Mouse (Mus musculus) embryonic facial prominence, embryonic 15.5 days (tissue): ENCODE results near the gene Tlcd2. TPM values are rescaled to one million over a fixed set of nuclear protein-coding genes. Genes with fewer than 3 reads are reported as not detected.
A peak's percentile ranks its signal among the peaks of the same experiment; 100 is the strongest.

Source experiments
- ATAC-seq: fragments of 200-750 bp; cut with Nextera tagmentation; 2 replicates; pipeline ENCODE4 v1.8.0; 2017; ENCODE audit warnings: low read depth, moderate TSS enrichment; ENCODE audit not compliant: insufficient number of reproducible peaks, low FRiP score, low TSS enrichment
- H3K27ac ChIP-seq: fragments of 300-500 bp; sonication (generic); replicated peaks from 2 replicates; pipeline ENCODE4 v1.5.1; 2015; ENCODE audit warnings: mild to moderate bottlenecking, inconsistent platforms
- H3K27me3 ChIP-seq: fragments of 300-500 bp; sonication (generic); 2 replicates; pipeline ENCODE4 v1.6.1; 2015; ENCODE audit warnings: inconsistent platforms
- H3K36me3 ChIP-seq: fragments of 300-500 bp; sonication (generic); 2 replicates; pipeline ENCODE4 v1.6.1; 2015; ENCODE audit warnings: mild to moderate bottlenecking, inconsistent platforms
- H3K4me1 ChIP-seq: fragments of 300-500 bp; sonication (generic); 2 replicates; pipeline ENCODE4 v1.6.1; 2015; ENCODE audit warnings: inconsistent platforms
- H3K4me2 ChIP-seq: fragments of 300-500 bp; sonication (generic); replicated peaks from 2 replicates; pipeline ENCODE4 v1.6.1; 2015; ENCODE audit warnings: mild to moderate bottlenecking, inconsistent platforms
- H3K4me3 ChIP-seq: fragments of 300-500 bp; sonication (generic); replicated peaks from 2 replicates; pipeline ENCODE4 v1.5.1; 2015; ENCODE audit warnings: mild to moderate bottlenecking, inconsistent platforms
- H3K9ac ChIP-seq: fragments of 300-500 bp; sonication (generic); 2 replicates; pipeline ENCODE4 v1.6.1; 2015; ENCODE audit warnings: inconsistent platforms
- H3K9me3 ChIP-seq: fragments of 300-500 bp; sonication (generic); replicated peaks from 2 replicates; pipeline ENCODE4 v1.6.1; 2016; ENCODE audit warnings: inconsistent platforms
- WGBS: fragments of 180-500 bp; shearing (Covaris S2); methylation state at CpG from one replicate; pipeline ENCODE4 v1.1.7; 2015; 5-methylcytosine and 5-hydroxymethylcytosine counted together
- polyA plus RNA-seq: library from polyadenylated mRNA; unstranded; fragments of >200 nt; fragmentation: Nextera tagmentation; extraction: Ambion mirVana; gene quantifications from 2 replicates; pipeline ENCODE4 v1.2.1, GENCODE M21; 2015

The Tlcd2 gene
- 35.1 and 38.0 TPM in 2 replicates for polyA plus RNA-seq

GRCm38 (mm10) chr11:75460844-75461742, at the start of gene Tlcd2:
TSS of gene Tlcd2 (plus strand) at chr11:75461715.
- peak within 1 kb of the TSS; percentile 91 for H3K4me2 ChIP-seq
- WGBS = under 1% methylated on average over 46 of the region's 46 CpGs
- no peaks in the 10 kb centered on the region for H3K9me3 ChIP-seq
- H3K4me1 ChIP-seq = peaks cover 35% of the 10 kb centered on the region
- H3K27ac ChIP-seq = peak within 1 kb of the TSS; percentile 97
- H3K27me3 ChIP-seq = no peaks in the 10 kb centered on the region
- peak within 1 kb of the TSS; percentile 58 for H3K9ac ChIP-seq
- peak; percentile 94 for ATAC-seq
- H3K36me3 ChIP-seq = peaks cover 17% of the 10 kb centered on the region
- H3K4me3 ChIP-seq = peak within 1 kb of the TSS; percentile 81

GRCm38 (mm10) chr11:75415096-75415495, 46.4 kb upstream of the Tlcd2 start:
- 39% methylated on average over 7 of the region's 7 CpGs for WGBS
- Histone ChIP-seq H3K27me3 (no peaks in the 10 kb centered on the region), H3K9me3 (no peaks in the 10 kb centered on the region), H3K36me3 (peaks cover 39% of the 10 kb centered on the region), H3K27ac (no peak overlapping the region), H3K4me2 (no peak overlapping the region), H3K4me1 (peaks cover 9% of the 10 kb centered on the region), H3K9ac (no peak overlapping the region), H3K4me3 (no peak overlapping the region)
- 0 out of 2 replicates have a peak, but pooled peaks have one; percentile 39 for ATAC-seq

- 83% methylated on average over 13 of the region's 13 CpGs for WGBS
- peaks cover 31% of the 10 kb centered on the region for H3K36me3 ChIP-seq
- ATAC-seq = no peak
Measured at GRCm38 (mm10) chr11:75415994-75416393, 45.5 kb upstream of the Tlcd2 start.

GRCm38 (mm10) chr11:75420037-75420436, 41.5 kb upstream of the Tlcd2 start:
- peak overlapping the region; percentile 58; the same call in 1 of the 2 replicates for H3K4me2 ChIP-seq
- WGBS = 76% methylated on average over 7 of the region's 7 CpGs
- no peaks in the 10 kb centered on the region for H3K27me3 ChIP-seq

More at GRCm38 (mm10) chr11:75415994-75416393, 45.5 kb upstream of the Tlcd2 start:
- H3K4me3 ChIP-seq = no peak overlapping the region
- H3K27me3 ChIP-seq = no peaks in the 10 kb centered on the region
- H3K9me3 ChIP-seq = no peaks in the 10 kb centered on the region
- H3K9ac ChIP-seq = no peak overlapping the region
- H3K4me2 ChIP-seq = no peak overlapping the region
- no peak overlapping the region for H3K27ac ChIP-seq
- peaks cover 18% of the 10 kb centered on the region for H3K4me1 ChIP-seq

GRCm38 (mm10) chr11:75420810-75421374, 40.6 kb upstream of the Tlcd2 start:
- Histone ChIP-seq H3K9me3 (no peaks in the 10 kb centered on the region), H3K4me2 (peak overlapping the region; percentile 58), H3K27me3 (no peaks in the 10 kb centered on the region), H3K36me3 (peaks cover 6% of the 10 kb centered on the region; the same call in 1 of the 2 replicates), H3K9ac (no peak overlapping the region), H3K4me1 (peaks cover 26% of the 10 kb centered on the region), H3K4me3 (peak overlapping the region; percentile 52), H3K27ac (peak overlapping the region; percentile 86)
- no peak for ATAC-seq
- WGBS = 26% methylated on average over 5 of the region's 5 CpGs

More at GRCm38 (mm10) chr11:75420037-75420436, 41.5 kb upstream of the Tlcd2 start:
- 0 out of 2 replicates have a peak overlapping the region, but pooled peaks have one; percentile 86 for H3K27ac ChIP-seq
- H3K4me1 ChIP-seq = peaks cover 31% of the 10 kb centered on the region
- ATAC-seq = no peak
- no peaks in the 10 kb centered on the region for H3K9me3 ChIP-seq
- H3K36me3 ChIP-seq = peaks cover 10% of the 10 kb centered on the region; the same call in 1 of the 2 replicates
- H3K4me3 ChIP-seq = no peak overlapping the region
- H3K9ac ChIP-seq = no peak overlapping the region

- WGBS = 21% methylated on average over 6 of the region's 6 CpGs
- H3K4me1 ChIP-seq = peaks cover 26% of the 10 kb centered on the region
- H3K27me3 ChIP-seq = no peaks in the 10 kb centered on the region
- peaks cover 6% of the 10 kb centered on the region; the same call in 1 of the 2 replicates for H3K36me3 ChIP-seq
- H3K4me3 ChIP-seq = peak overlapping the region; percentile 52
- H3K9ac ChIP-seq = peak overlapping the region; percentile 21
- peak overlapping the region; percentile 86 for H3K27ac ChIP-seq
- peak overlapping the region; percentile 58 for H3K4me2 ChIP-seq
- peak; percentile 85 for ATAC-seq
- H3K9me3 ChIP-seq = no peaks in the 10 kb centered on the region
Measured at GRCm38 (mm10) chr11:75421375-75422012, 40.0 kb upstream of the Tlcd2 start.

GRCm38 (mm10) chr11:75422013-75422792, 39.3 kb upstream of the Tlcd2 start, which contains the start of gene Serpinf1:
TSS of gene Serpinf1 (minus strand) at chr11:75422701.
- peak within 1 kb of the TSS; percentile 86 for H3K27ac ChIP-seq
- H3K4me1 ChIP-seq = peaks cover 26% of the 10 kb centered on the region
- H3K27me3 ChIP-seq = no peaks in the 10 kb centered on the region
- H3K9me3 ChIP-seq = no peaks in the 10 kb centered on the region
- ATAC-seq = 0 out of 2 replicates have a peak, but pooled peaks have one; percentile 9
- peak within 1 kb of the TSS; percentile 52 for H3K4me3 ChIP-seq
- H3K36me3 ChIP-seq = peaks cover 6% of the 10 kb centered on the region; the same call in 1 of the 2 replicates
- 26% methylated on average over 10 of the region's 10 CpGs for WGBS
- peak within 1 kb of the TSS; percentile 21 for H3K9ac ChIP-seq
- peak within 1 kb of the TSS; percentile 58 for H3K4me2 ChIP-seq

- H3K4me2 ChIP-seq = no peak overlapping the region
- no peaks in the 10 kb centered on the region for H3K27me3 ChIP-seq
- H3K9ac ChIP-seq = no peak overlapping the region
- peaks cover 26% of the 10 kb centered on the region for H3K4me1 ChIP-seq
- 84% methylated on average over 3 of the region's 3 CpGs for WGBS
- no peaks in the 10 kb centered on the region for H3K9me3 ChIP-seq
- ATAC-seq = no peak
- H3K27ac ChIP-seq = no peak overlapping the region
- H3K4me3 ChIP-seq = no peak overlapping the region
- H3K36me3 ChIP-seq = no peaks in the 10 kb centered on the region
Measured at GRCm38 (mm10) chr11:75423091-75423490, 38.4 kb upstream of the Tlcd2 start.

- Histone ChIP-seq H3K9ac (no peak overlapping the region), H3K4me1 (peaks cover 26% of the 10 kb centered on the region), H3K9me3 (no peaks in the 10 kb centered on the region), H3K36me3 (no peaks in the 10 kb centered on the region), H3K27me3 (no peaks in the 10 kb centered on the region), H3K27ac (no peak overlapping the region), H3K4me2 (no peak overlapping the region), H3K4me3 (no peak overlapping the region)
- WGBS = 91% methylated on average over 9 of the region's 9 CpGs
- ATAC-seq = no peak
Measured at GRCm38 (mm10) chr11:75424033-75424432, 37.5 kb upstream of the Tlcd2 start.

GRCm38 (mm10) chr11:75424459-75424858, 37.1 kb upstream of the Tlcd2 start:
- Histone ChIP-seq H3K9ac (no peak overlapping the region), H3K36me3 (no peaks in the 10 kb centered on the region), H3K4me2 (no peak overlapping the region), H3K27me3 (no peaks in the 10 kb centered on the region), H3K4me1 (peaks cover 26% of the 10 kb centered on the region), H3K9me3 (no peaks in the 10 kb centered on the region), H3K27ac (no peak overlapping the region), H3K4me3 (no peak overlapping the region)
- no peak for ATAC-seq
- 92% methylated on average over 3 of the region's 3 CpGs for WGBS
